Mouse (Mus musculus) spleen, postnatal 4 days (tissue): Measurements from ENCODE around the gene Megf9.

Experiments
- DNase-seq, 2 experiments: peaks; one replicate each; pipeline ENCODE4 v3.0.0; 2022; ENCODE audit warnings: low spot score in 2 of 2

Megf9 gene

DNA sequence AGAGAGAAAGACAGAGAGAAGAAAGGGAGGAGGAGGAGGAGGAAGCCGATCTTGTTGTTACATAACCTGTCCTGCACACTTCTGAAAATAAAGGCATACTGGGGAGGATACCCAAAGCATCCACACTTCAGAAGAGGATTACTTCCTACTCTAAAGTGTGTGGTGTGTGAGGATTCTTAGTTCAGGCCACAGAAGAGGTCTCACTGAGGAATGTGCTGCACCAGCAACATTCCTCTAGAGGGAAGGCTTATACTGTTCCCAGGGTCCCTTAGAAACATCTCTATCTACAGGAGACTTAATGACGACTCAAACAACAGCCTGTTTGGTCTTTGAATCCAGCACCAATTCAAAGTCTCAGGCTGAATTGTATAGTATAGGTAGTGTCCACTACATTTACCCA is 114.6 kb downstream of the Megf9 start:
- DNase-seq, result no peak

- no peak for DNase-seq
Measured at GRCm38 (mm10) chr4:70412126-70412525, 122.7 kb downstream of the Megf9 start.

DNA sequence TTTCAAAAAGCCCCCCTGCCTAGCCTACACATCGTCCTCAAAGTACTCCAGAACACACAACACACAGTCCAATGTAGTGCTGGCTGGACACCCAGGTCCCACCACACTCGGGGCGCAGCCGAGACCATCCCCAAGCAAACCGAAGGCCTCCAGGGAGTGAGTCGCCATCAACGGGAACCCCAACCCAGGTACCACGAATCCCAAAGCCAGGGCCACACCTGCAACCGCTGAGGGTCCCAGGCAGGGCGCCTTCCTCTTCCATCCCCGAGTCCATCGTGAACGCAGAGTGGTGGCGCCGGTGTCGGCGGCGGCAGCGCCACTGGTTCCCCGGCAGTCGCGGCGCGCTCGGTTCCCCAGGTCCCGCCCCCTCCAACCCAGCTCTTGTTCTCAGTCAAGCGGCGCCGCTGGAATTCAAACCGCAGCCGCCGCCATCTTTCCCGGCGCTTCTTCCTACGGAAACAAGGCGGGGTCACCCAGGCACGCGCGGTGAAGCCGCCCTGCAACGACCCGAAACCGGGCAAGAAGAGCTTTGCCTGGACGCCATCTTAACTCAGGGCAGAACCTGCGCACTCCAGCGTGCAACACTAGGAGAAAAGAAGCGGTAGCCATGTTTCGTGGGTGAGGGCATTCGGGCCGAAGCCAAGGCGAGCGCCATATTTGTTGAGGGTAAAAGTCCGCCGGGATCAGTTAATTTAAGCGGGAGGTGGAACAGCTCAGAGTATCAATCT is 124.6 kb downstream of the Megf9 start, which contains the start of gene Cdk5rap2:
Cdk5rap2 (minus strand) TSS at position 450 of the 728 bp plus-strand sequence.
- DNase-seq, result peak; percentile 93 to 95

DNA sequence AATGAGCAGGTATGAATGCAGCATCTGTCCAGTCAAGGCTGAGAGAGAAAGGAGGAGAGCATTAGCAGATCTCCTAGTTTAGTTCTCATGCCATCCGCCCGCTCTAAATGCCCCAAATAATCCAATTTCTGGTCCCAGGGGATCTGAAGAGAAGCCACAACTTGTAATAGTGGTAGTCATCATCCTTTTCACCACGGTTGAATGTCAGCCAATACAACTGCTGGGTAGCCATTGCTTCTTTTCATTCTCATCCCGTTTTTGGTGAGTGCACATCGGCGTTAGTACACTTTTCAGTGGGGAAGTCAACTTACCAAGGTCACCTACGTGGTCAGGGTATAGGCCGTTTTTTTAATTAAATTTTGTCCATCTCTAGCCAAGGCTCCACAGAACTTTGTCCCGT is 125.3 kb downstream of the Megf9 start:
- DNase-seq, result no peak

- no peak for DNase-seq
Measured at GRCm38 (mm10) chr4:70402109-70402819, 132.5 kb downstream of the Megf9 start.

GRCm38 (mm10) chr4:70399476-70399875 is 135.3 kb downstream of the Megf9 start:
- no peak for DNase-seq

- no peak for DNase-seq
Measured at GRCm38 (mm10) chr4:70399074-70399473, 135.7 kb downstream of the Megf9 start.

GRCm38 (mm10) chr4:70398088-70398487 is 136.7 kb downstream of the Megf9 start:
- DNase-seq, result no peak

GRCm38 (mm10) chr4:70396701-70397100 is 138.1 kb downstream of the Megf9 start:
- no peak for DNase-seq

- no peak for DNase-seq
Measured at GRCm38 (mm10) chr4:70394736-70395135, 140.1 kb downstream of the Megf9 start.

DNA sequence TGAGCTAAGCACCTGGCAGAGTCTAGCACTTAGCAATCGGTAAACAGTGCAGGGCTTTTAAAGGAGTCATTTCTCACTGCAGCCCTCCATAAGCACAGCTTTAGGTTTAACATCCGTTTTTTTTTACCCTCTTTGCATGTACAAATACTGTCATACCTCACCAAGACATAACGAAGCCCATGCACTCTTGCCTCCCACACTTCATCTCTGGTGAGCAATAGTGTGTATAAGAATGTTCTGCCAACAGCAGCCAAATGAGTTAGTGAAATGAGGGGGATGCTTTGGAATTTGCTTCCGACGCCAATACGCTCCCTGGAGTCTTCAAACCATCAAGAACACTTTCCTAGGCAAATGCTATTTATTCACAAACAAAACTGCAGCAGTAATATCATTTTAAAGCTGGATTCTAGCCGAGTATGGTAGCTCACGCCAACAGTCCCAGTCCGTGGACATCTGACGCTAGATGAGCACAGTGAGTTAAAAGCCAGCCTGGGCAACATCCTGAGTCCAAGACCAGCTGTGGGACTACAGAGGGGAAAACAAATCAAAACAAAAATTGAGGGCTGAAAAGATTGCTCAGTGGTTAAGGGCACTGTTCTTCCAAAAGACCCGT is 142.9 kb downstream of the Megf9 start:
- DNase-seq, result peak in 1 of 2 experiments; percentile 34

DNA sequence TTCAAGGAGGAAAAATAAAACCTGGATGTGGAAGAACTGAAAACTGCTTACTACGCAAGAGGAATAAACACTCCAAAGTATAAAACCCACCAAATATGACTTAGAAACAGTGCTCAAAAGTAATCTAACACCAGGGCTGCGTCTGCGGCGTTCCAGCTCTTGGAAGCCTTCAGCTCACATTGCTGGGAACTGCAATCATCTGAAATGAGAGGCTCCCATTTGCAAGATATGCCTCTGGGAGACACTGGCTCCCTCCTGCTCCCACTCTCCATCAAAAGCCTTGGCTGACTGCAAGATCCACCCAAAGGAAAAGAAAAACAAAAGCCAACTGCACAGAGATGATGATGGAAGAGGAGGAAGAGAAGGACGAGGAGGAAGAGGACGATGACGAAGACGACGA is 143.7 kb downstream of the Megf9 start:
- peak in 1 of 2 experiments; percentile 43 for DNase-seq

GRCm38 (mm10) chr4:70386206-70386605 is 148.6 kb downstream of the Megf9 start:
- peak in 1 of 2 experiments; percentile 15 for DNase-seq

DNA sequence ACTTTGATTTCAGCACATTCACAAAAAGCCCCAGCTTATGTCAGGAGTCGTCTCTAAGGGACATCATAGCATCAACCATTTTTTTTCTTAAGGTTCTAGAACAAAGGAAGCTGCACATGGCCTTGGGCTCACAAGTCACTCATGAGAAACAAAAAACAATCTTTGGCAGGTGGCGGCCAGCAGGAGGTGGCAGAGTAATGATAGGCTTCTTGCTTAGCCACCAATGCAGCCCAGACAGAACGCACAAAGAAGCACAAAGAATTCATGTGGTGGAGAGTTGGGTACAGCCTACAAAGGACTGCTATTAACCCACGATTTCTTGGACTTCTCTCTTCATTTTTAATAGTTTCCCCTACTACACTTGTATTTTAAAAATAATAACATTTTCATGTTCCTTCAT is 157.4 kb downstream of the Megf9 start:
- peak in 1 of 2 experiments; percentile 16 for DNase-seq
